Mouse (Mus musculus) kidney, adult 2 months (tissue): ENCODE results near the gene Kazn. TPM values are rescaled to one million over a fixed set of nuclear protein-coding genes. Genes with fewer than 3 reads are reported as not detected.

ENCODE experiments used
- DNase-seq: peaks from one replicate; pipeline ENCODE4 v3.0.0; 2021
- H3K27ac ChIP-seq: fragments of 200-500 bp; 2 replicates; pipeline ENCODE4 v1.5.1; 2012; ENCODE audit warnings: low read depth, low read length, control low read depth, inconsistent platforms; ENCODE audit not compliant: insufficient read depth
- H3K27me3 ChIP-seq: fragments of 200-500 bp; replicated peaks from 2 replicates; pipeline ENCODE4 v1.6.1; 2012; ENCODE audit warnings: mild to moderate bottlenecking, moderate library complexity, low read length, inconsistent platforms; ENCODE audit not compliant: control insufficient read depth, insufficient read depth
- H3K36me3 ChIP-seq: fragments of 200-500 bp; 2 replicates; pipeline ENCODE4 v1.6.1; 2012; ENCODE audit warnings: mild to moderate bottlenecking, moderate library complexity, low read length, inconsistent platforms; ENCODE audit not compliant: control insufficient read depth, insufficient read depth
- H3K4me1 ChIP-seq: fragments of 200-500 bp; 2 replicates; pipeline ENCODE4 v1.6.1; 2011; ENCODE audit warnings: low read length; ENCODE audit not compliant: control insufficient read depth, insufficient read depth
- H3K4me3 ChIP-seq: fragments of 200-500 bp; 2 replicates; pipeline ENCODE4 v1.5.1; 2011; ENCODE audit warnings: mild to moderate bottlenecking, low read depth, low read length, control low read depth; ENCODE audit not compliant: insufficient read depth
- CTCF ChIP-seq: fragments of 200-500 bp; conservative IDR thresholded peaks from 2 replicates; pipeline ENCODE4 v1.5.1; 2011; ENCODE audit warnings: low read depth, mild to moderate bottlenecking, control low read depth, low read length, moderate library complexity, mixed read lengths; ENCODE audit not compliant: insufficient read depth, insufficient read length
- POLR2A ChIP-seq: fragments of 200-500 bp; IDR thresholded peaks from one replicate; pipeline ENCODE4 v1.6.1; 2011; ENCODE audit warnings: low read depth, low read length, control low read depth
- WGBS: fragments of 180-500 bp; shearing (Covaris S2); methylation state at CpG from one replicate; pipeline ENCODE4 v1.1.7; 2018; 5-methylcytosine and 5-hydroxymethylcytosine counted together
- polyA plus RNA-seq: library from polyadenylated mRNA; depleted of rRNA; stranded (reverse); fragments of >200 nt; gene quantifications from 2 replicates; pipeline ENCODE4 v1.2.3, GENCODE M21; 2012

Kazn gene
- polyA plus RNA-seq, 1 experiment: 76.1 TPM

- no peaks in the 10 kb centered on the region for H3K27me3 ChIP-seq
- H3K4me1 ChIP-seq: peaks cover 40% of the 10 kb centered on the region
- WGBS: 96% methylated on average over 1 of the region's 1 CpGs
- H3K4me3 ChIP-seq: no peak overlapping the region
- peak; percentile 40 for DNase-seq
- TF ChIP-seq CTCF (peak; percentile 42; the same call in 1 of the 2 replicates), POLR2A (no peak)
- no peak overlapping the region for H3K27ac ChIP-seq
- no peaks in the 10 kb centered on the region for H3K36me3 ChIP-seq
These were observed 55.6 kb downstream of the Kazn start for GRCm38 (mm10) chr4:142183591-142183990.

- H3K4me1 ChIP-seq: peaks cover 40% of the 10 kb centered on the region
- H3K27me3 ChIP-seq: no peaks in the 10 kb centered on the region
- TF ChIP-seq POLR2A: no peak
- TF ChIP-seq CTCF: no peak
- no peak for DNase-seq
- H3K36me3 ChIP-seq: no peaks in the 10 kb centered on the region
- 45% methylated on average over 3 of the region's 3 CpGs for WGBS
- no peak overlapping the region for H3K4me3 ChIP-seq
- no peak overlapping the region for H3K27ac ChIP-seq
These were observed 56.2 kb downstream of the Kazn start for GRCm38 (mm10) chr4:142183015-142183414.

- H3K27ac ChIP-seq: no peak overlapping the region
- H3K4me1 ChIP-seq: peaks cover 37% of the 10 kb centered on the region
- WGBS: 85% methylated on average over 4 of the region's 4 CpGs
- no peaks in the 10 kb centered on the region for H3K27me3 ChIP-seq
- no peak for DNase-seq
- no peak for TF ChIP-seq POLR2A
- no peak for TF ChIP-seq CTCF
- no peak overlapping the region for H3K4me3 ChIP-seq
- H3K36me3 ChIP-seq: no peaks in the 10 kb centered on the region
These were observed 57.6 kb downstream of the Kazn start for GRCm38 (mm10) chr4:142181646-142182045.

GRCm38 (mm10) chr4:142180874-142181273 lies 58.3 kb downstream of the Kazn start:
- TF ChIP-seq POLR2A (no peak), CTCF (no peak)
- DNase-seq: no peak
- H3K36me3 ChIP-seq: no peaks in the 10 kb centered on the region
- no peak overlapping the region for H3K4me3 ChIP-seq
- H3K27me3 ChIP-seq: no peaks in the 10 kb centered on the region
- WGBS: 71% methylated on average over 9 of the region's 9 CpGs
- peaks cover 35% of the 10 kb centered on the region for H3K4me1 ChIP-seq
- H3K27ac ChIP-seq: peak overlapping the region; percentile 57; the same call in 1 of the 2 replicates

- peak overlapping the region; percentile 57 for H3K27ac ChIP-seq
- DNase-seq: peak; percentile 90
- no peaks in the 10 kb centered on the region for H3K36me3 ChIP-seq
- WGBS: 6% methylated on average over 3 of the region's 3 CpGs
- no peak overlapping the region for H3K4me3 ChIP-seq
- no peak for TF ChIP-seq POLR2A
- TF ChIP-seq CTCF: no peak
- H3K4me1 ChIP-seq: peaks cover 31% of the 10 kb centered on the region
- H3K27me3 ChIP-seq: no peaks in the 10 kb centered on the region
These were observed 58.9 kb downstream of the Kazn start for GRCm38 (mm10) chr4:142180289-142180688.

- WGBS: 17% methylated on average over 13 of the region's 13 CpGs
- Histone ChIP-seq H3K27me3 (no peaks in the 10 kb centered on the region), H3K4me3 (no peak overlapping the region), H3K36me3 (no peaks in the 10 kb centered on the region), H3K4me1 (peaks cover 26% of the 10 kb centered on the region), H3K27ac (peak overlapping the region; percentile 57)
- TF ChIP-seq POLR2A (no peak), CTCF (no peak)
- DNase-seq: peak; percentile 83
These were observed 59.7 kb downstream of the Kazn start for GRCm38 (mm10) chr4:142179531-142179930.

GRCm38 (mm10) chr4:142176732-142177131 lies 62.5 kb downstream of the Kazn start:
- Histone ChIP-seq H3K27ac (no peak overlapping the region), H3K36me3 (no peaks in the 10 kb centered on the region), H3K4me1 (peaks cover 27% of the 10 kb centered on the region), H3K27me3 (no peaks in the 10 kb centered on the region), H3K4me3 (no peak overlapping the region)
- TF ChIP-seq POLR2A (no peak), CTCF (no peak)
- 96% methylated on average over 3 of the region's 3 CpGs for WGBS
- DNase-seq: no peak

GRCm38 (mm10) chr4:142173981-142174485 lies 65.2 kb downstream of the Kazn start:
- no peak for DNase-seq
- TF ChIP-seq CTCF: no peak
- no peak for TF ChIP-seq POLR2A
- Histone ChIP-seq H3K4me1 (peaks cover 13% of the 10 kb centered on the region; the same call in 1 of the 2 replicates), H3K27me3 (no peaks in the 10 kb centered on the region), H3K27ac (peak overlapping the region; percentile 32; the same call in 1 of the 2 replicates), H3K4me3 (no peak overlapping the region), H3K36me3 (no peaks in the 10 kb centered on the region)
- 57% methylated on average over 6 of the region's 6 CpGs for WGBS
